Mouse (Mus musculus) B cell, adult 2 months (primary cell): Measurements from ENCODE around the gene Plekhh3.

Experiments
- DNase-seq, 2 experiments: peaks; one replicate each; pipeline ENCODE4 v3.0.0; 2022

Gene Plekhh3

DNA sequence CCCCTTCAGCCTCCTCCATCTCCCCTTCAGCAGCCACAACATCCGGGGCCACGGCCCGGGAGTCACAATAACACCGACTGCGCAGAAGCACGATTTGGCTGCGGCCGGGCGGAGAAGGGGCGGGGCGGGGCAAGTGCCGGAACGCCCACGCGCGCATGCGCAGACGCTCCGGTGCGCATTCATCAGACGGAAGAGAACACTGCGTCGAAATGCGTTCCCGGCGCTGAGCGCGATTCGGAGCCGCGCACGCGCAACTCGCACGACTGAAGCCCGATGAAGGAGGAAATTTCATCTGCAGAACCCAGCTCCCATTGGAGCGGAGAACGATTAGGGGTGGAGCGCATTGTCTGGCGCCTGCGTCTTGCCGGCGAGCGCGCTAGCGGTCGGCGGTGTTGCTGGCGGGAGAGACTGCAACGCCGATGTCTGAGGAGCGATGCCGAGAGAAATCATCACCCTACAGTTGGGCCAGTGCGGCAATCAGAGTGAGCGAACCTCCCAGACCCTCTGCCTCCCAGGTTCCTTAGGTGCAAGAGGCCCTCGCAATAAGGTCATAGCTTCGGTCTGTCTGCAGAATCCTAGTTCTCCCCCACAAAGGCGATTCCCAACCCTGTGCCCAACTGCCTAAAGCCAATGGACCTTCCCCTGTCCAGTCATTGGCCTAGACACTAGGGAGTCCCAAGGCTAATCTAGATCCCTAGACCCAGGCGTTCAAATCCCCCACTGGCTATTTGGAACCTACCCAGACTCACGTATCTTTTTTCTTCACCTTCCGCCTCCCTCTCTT is 51.2 kb downstream of the Plekhh3 start, which contains the start of the genes Retreg3 and Tubg1:
Retreg3 (minus strand) TSS at position 133 of the 784 bp plus-strand sequence.
Tubg1 (plus strand) TSS at position 178 of the 784 bp plus-strand sequence.
- peak; percentile 99 for DNase-seq

DNA sequence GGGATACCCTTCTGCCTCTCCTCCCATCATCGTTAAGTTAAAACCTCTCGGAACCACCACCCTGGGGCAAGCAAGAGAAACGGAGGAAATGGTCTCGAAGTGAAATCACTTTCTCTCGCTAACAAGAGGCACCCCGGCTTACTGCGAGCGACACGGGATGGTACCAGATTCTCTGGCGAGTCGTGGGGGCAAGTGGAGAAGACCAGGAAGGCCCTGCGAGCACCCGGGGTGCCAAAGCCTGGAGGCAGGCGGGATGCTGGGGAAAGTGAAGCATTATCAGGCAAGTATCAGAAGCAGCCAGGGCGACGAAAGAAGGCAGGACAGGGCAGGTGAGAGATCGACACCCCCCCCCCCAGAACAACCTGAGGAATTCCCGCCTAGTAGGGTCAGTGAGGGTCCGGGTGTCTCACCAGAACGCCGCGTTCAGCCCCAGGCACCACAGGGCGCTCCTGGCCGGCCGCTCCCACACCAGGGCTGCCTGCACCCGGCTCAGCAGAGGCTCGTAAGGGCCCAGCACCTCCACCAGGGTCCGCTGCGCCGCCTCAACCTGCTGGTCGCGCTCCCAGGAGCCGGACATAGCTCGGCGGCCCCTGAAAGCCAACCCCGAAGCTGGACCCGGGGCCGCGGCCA is 51.9 kb downstream of the Plekhh3 start:
- peak in 1 of 2 experiments; percentile 26 for DNase-seq

DNA sequence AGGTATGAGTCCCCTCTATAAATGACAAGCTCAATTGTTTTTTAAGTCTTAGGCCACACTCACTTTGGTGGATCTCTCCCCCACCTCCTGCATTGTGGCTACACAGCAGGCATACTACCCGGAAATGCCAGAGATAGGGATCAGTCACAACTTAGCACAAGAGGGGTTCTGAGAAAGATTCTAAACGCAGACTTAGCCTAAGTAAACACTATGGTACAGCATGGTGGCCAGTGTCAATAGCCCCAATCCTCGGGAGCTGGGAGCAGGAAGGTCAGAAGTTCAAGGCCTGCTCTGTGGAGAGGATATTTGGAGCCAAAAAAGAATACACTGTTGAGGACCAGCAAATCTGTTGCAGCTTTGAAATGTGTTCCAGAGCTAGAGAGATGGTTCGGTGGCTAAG is 53.0 kb downstream of the Plekhh3 start:
- no peak for DNase-seq

DNA sequence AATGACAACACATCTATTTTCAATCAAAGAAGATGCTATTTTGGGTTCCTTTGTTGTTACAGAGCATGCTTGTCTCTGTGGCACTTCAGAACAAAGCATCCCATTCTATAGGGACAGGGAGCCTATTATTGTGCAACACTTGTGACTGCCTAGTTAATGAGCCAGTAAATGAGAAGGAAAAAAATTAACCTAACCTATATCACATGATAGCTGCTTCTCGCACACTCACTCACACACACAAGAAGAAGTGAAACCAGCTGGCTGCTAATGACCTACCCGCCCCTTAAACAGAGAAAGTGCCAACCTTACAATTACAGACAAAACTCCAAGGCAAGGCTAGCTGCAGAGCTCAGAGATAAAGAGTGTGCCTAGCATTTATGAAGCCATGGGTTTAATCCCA is 55.6 kb downstream of the Plekhh3 start:
- DNase-seq, result peak; percentile 66 to 67
